Mouse (Mus musculus): ENCODE results near the gene Nipsnap2. TPM values are rescaled to one million over a fixed set of nuclear protein-coding genes. Genes with fewer than 3 reads are reported as not detected.
A peak's percentile ranks its signal among the peaks of the same experiment; 100 is the strongest.

The Nipsnap2 gene
- total and polyA plus RNA-seq, 2 experiments from 2014 or later: 624 to 720 TPM

DNA sequence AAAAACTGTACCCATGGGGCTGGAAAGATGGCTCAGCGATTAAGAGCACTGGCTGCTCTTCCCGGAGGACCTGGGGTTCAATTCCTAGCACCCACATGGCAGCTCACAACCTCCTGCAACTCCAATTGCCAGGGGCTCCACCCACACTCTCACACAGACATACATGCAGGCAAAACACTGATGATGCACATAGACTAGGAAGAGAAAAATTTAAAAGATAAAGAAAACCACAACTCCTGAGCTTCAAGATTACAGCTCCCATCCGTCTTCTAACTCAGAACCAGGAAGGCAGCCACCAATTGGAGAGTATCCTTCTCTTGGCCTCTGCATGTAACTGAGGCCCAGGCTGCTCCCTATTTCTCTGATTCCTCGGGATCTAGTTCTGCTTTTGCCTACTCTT lies 595 bp upstream of the Nipsnap2 start:
- Histone ChIP-seq H3K9ac (replicated peaks; ENCODE audit: low read depth, low read length) (peak overlapping the region; percentile 95), H3K4me3 (ENCODE audit: low read depth, low read length) (peak overlapping the region; percentile 77), H3K36me3 (replicated peaks; ENCODE audit: control insufficient read depth, insufficient read depth, low read length) (peaks cover 6% of the 10 kb centered on the region), H3K4me2 (ENCODE audit: low read depth, low read length) (peak overlapping the region; percentile 70), H3K27ac (ENCODE audit: low read depth) (peak overlapping the region; percentile 100), H3K27me3 (ENCODE audit: control insufficient read depth, insufficient read depth, low read length) (no peaks in the 10 kb centered on the region), H3K4me1 (ENCODE audit: control insufficient read depth, insufficient read depth) (peaks cover 17% of the 10 kb centered on the region), H3K9me3 (replicated peaks; ENCODE audit: control insufficient read depth, low read length) (no peaks in the 10 kb centered on the region)
- DNase-seq (ENCODE audit: low spot score): no peak
- no peak for TF ChIP-seq CTCF (IDR thresholded peaks at IDR 0.05; ENCODE audit: low read depth)
- no peak for TF ChIP-seq EP300 (IDR thresholded peaks at IDR 0.05; ENCODE audit: low read depth)
- no peak for ATAC-seq (ENCODE audit: insufficient read depth, low read depth)
- 36% methylated on average over 4 of the region's 4 CpGs for WGBS

DNA sequence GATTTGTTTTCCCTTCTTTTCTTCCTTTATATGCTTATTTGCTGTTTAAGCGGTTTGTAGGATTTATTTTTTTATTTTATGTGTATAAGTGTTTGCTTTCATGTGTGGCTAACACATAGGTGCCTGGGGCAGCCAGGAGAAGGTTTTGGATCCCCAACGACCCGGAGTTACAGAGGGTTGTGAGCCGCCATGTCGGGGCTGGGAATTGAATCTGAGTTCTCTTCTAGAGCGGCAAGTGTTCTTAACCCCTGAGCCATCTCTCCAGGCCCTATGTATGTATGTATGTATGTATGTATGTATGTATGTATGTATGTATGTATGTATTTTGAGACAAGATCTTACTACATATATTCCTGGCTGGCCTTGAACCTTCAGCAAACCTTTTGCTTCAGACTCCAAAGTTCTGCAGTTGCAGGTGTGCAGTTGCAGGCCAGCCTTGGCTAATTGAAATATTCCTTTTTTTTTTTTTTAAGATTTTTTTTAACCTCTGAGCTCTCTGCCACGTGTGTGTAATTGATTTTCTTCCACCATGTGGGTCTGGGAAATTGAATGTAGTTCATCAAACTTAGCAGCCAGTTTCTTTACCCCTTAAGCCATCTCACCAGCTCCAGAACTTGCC lies 1.0 kb downstream of the Nipsnap2 start:
- Histone ChIP-seq H3K27ac (ENCODE audit: low read depth) (peak overlapping the region; percentile 100), H3K9me3 (replicated peaks; ENCODE audit: control insufficient read depth, low read length) (no peaks in the 10 kb centered on the region), H3K4me2 (ENCODE audit: low read depth, low read length) (peak overlapping the region; percentile 70), H3K27me3 (ENCODE audit: control insufficient read depth, insufficient read depth, low read length) (no peaks in the 10 kb centered on the region), H3K36me3 (replicated peaks; ENCODE audit: control insufficient read depth, insufficient read depth, low read length) (no peaks in the 10 kb centered on the region), H3K4me1 (ENCODE audit: control insufficient read depth, insufficient read depth) (peaks cover 33% of the 10 kb centered on the region), H3K4me3 (ENCODE audit: low read depth, low read length) (peak overlapping the region; percentile 77), H3K9ac (replicated peaks; ENCODE audit: low read depth, low read length) (peak overlapping the region; percentile 95)
- ATAC-seq (ENCODE audit: insufficient read depth, low read depth): no peak
- 10% methylated on average over 7 of the region's 7 CpGs for WGBS
- peak; percentile 29 for DNase-seq (ENCODE audit: low spot score)
- no peak for TF ChIP-seq EP300 (IDR thresholded peaks at IDR 0.05; ENCODE audit: low read depth)
- no peak for TF ChIP-seq CTCF (IDR thresholded peaks at IDR 0.05; ENCODE audit: low read depth)

DNA sequence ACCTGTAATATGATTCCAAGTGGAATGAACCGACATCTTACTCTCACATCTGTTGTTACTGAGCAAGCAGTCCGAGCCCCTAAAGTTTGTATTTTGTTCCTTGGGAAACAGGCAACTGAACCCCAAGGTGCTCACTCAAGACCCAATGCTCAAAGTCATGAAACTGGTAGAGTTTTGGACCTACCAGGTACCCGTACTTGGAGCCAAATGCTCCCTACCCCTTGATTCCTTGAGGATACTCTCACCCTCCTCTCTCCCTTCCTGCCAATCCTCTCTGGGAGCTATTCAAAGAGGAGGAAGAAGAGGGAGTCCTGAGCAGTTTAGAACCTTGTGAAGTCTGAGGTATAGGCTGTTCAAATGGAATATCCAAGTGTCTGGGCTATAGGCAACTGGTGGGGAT lies 1.9 kb downstream of the Nipsnap2 start:
- H3K9me3 ChIP-seq (replicated peaks; ENCODE audit: control insufficient read depth, low read length): no peaks in the 10 kb centered on the region
- no peak overlapping the region; the same call in 1 of the 2 replicates for H3K27ac ChIP-seq (ENCODE audit: low read depth)
- peak overlapping the region; percentile 77 for H3K4me3 ChIP-seq (ENCODE audit: low read depth, low read length)
- no peaks in the 10 kb centered on the region for H3K36me3 ChIP-seq (replicated peaks; ENCODE audit: control insufficient read depth, insufficient read depth, low read length)
- H3K4me1 ChIP-seq (ENCODE audit: control insufficient read depth, insufficient read depth): peaks cover 33% of the 10 kb centered on the region
- no peaks in the 10 kb centered on the region for H3K27me3 ChIP-seq (ENCODE audit: control insufficient read depth, insufficient read depth, low read length)
- H3K4me2 ChIP-seq (ENCODE audit: low read depth, low read length): peak overlapping the region; percentile 70
- TF ChIP-seq EP300 (IDR thresholded peaks at IDR 0.05; ENCODE audit: low read depth): no peak
- TF ChIP-seq CTCF (IDR thresholded peaks at IDR 0.05; ENCODE audit: low read depth): no peak
- H3K9ac ChIP-seq (replicated peaks; ENCODE audit: low read depth, low read length): peak overlapping the region; percentile 95; the same call in 1 of the 2 replicates
- ATAC-seq (ENCODE audit: insufficient read depth, low read depth): no peak
- WGBS: 61% methylated on average over 3 of the region's 3 CpGs
- no peak for DNase-seq (ENCODE audit: low spot score)

DNA sequence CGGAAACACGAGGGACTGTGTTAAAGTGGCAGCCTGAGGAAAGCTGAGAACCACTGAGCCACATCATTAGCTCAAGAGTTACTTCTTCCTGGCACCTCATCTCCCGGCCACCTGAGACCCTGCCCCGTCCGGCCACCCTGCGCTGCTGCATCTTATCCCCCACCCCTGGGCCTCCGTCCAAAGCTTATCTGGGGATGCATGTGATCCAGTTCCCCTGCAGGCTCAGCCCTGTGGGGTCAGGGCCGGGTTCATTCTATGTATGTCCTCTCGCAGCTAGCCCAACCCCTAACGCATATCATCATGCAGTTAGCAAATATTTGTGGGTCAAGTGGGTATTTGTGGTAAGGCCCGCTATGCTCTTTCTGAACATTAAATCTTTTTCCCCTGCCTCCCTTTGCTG lies 4.4 kb downstream of the Nipsnap2 start:
- H3K36me3 ChIP-seq (replicated peaks; ENCODE audit: control insufficient read depth, insufficient read depth, low read length): no peaks in the 10 kb centered on the region
- peak overlapping the region; percentile 91 for H3K27ac ChIP-seq (ENCODE audit: low read depth)
- H3K4me3 ChIP-seq (ENCODE audit: low read depth, low read length): peak overlapping the region; percentile 4; the same call in 1 of the 2 replicates
- peaks cover 33% of the 10 kb centered on the region for H3K4me1 ChIP-seq (ENCODE audit: control insufficient read depth, insufficient read depth)
- 14% methylated on average over 11 of the region's 11 CpGs for WGBS
- DNase-seq (ENCODE audit: low spot score) (peak; percentile 73), ATAC-seq (ENCODE audit: insufficient read depth, low read depth) (peak; percentile 13; the same call in 1 of the 2 replicates)
- peak; percentile 18; the same call in 1 of the 2 replicates for TF ChIP-seq CTCF (IDR thresholded peaks at IDR 0.05; ENCODE audit: low read depth)
- 0 out of 2 replicates have a peak, but pooled peaks have one; percentile 35 for TF ChIP-seq EP300 (IDR thresholded peaks at IDR 0.05; ENCODE audit: low read depth)
- peak overlapping the region; percentile 49 for H3K4me2 ChIP-seq (ENCODE audit: low read depth, low read length)
- H3K27me3 ChIP-seq (ENCODE audit: control insufficient read depth, insufficient read depth, low read length): no peaks in the 10 kb centered on the region
- peak overlapping the region; percentile 52 for H3K9ac ChIP-seq (replicated peaks; ENCODE audit: low read depth, low read length)
- H3K9me3 ChIP-seq (replicated peaks; ENCODE audit: control insufficient read depth, low read length): no peaks in the 10 kb centered on the region

DNA sequence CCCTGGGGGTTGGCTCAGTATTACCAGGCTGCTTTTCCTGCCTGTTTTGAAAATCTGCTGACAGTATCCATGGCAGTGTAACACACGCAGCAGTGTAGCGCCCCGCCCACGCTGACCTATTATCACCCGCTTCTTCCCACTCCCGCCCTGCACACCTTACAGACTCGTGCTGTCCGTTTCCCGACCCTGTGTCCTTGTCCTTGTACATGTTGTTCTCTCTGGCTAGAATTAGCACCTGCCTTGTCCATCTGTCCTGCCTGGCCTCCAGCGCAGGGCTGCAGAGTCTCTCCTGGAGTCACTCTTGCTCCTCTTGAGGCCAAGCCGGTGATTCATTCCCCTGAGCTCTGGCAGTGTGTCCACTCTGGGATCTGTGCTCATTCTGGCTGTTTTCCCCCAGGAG lies 5.5 kb downstream of the Nipsnap2 start:
- ATAC-seq (ENCODE audit: insufficient read depth, low read depth) (peak; percentile 87), DNase-seq (ENCODE audit: low spot score) (peak; percentile 85)
- H3K4me1 ChIP-seq (ENCODE audit: control insufficient read depth, insufficient read depth): peaks cover 33% of the 10 kb centered on the region
- no peak overlapping the region for H3K4me3 ChIP-seq (ENCODE audit: low read depth, low read length)
- peak overlapping the region; percentile 91 for H3K27ac ChIP-seq (ENCODE audit: low read depth)
- TF ChIP-seq CTCF (IDR thresholded peaks at IDR 0.05; ENCODE audit: low read depth): no peak
- TF ChIP-seq EP300 (IDR thresholded peaks at IDR 0.05; ENCODE audit: low read depth): peak; percentile 89
- peak overlapping the region; percentile 49 for H3K4me2 ChIP-seq (ENCODE audit: low read depth, low read length)
- 11% methylated on average over 11 of the region's 11 CpGs for WGBS
- no peaks in the 10 kb centered on the region for H3K36me3 ChIP-seq (replicated peaks; ENCODE audit: control insufficient read depth, insufficient read depth, low read length)
- H3K9ac ChIP-seq (replicated peaks; ENCODE audit: low read depth, low read length): peak overlapping the region; percentile 52; the same call in 1 of the 2 replicates
- no peaks in the 10 kb centered on the region for H3K27me3 ChIP-seq (ENCODE audit: control insufficient read depth, insufficient read depth, low read length)
- H3K9me3 ChIP-seq (replicated peaks; ENCODE audit: control insufficient read depth, low read length): no peaks in the 10 kb centered on the region

Measured in heart, postnatal 0 days (tissue).